Mouse (Mus musculus): ENCODE measurements around the gene Plod1. TPM values are rescaled to one million over a fixed set of nuclear protein-coding genes. Genes with fewer than 3 reads are reported as not detected.

Plod1 gene
- polyA plus RNA-seq, 1 experiment from 2014 or later = 41.7 TPM

GRCm38 (mm10) chr4:147865651-147866050, 70.9 kb downstream of the Plod1 start:
- peaks cover 24% of the 10 kb centered on the region for H3K4me1 ChIP-seq
- no peak overlapping the region for H3K4me2 ChIP-seq (replicated peaks)
- ATAC-seq (ENCODE audit: low FRiP score) = no peak
- WGBS = 87% methylated on average over 6 of the region's 6 CpGs
- H3K27ac ChIP-seq = no peak overlapping the region
- no peak overlapping the region for H3K9ac ChIP-seq
- H3K4me3 ChIP-seq = no peak overlapping the region
- H3K36me3 ChIP-seq = peaks cover 47% of the 10 kb centered on the region
- H3K9me3 ChIP-seq (replicated peaks) = no peaks in the 10 kb centered on the region
- no peaks in the 10 kb centered on the region for H3K27me3 ChIP-seq

DNA sequence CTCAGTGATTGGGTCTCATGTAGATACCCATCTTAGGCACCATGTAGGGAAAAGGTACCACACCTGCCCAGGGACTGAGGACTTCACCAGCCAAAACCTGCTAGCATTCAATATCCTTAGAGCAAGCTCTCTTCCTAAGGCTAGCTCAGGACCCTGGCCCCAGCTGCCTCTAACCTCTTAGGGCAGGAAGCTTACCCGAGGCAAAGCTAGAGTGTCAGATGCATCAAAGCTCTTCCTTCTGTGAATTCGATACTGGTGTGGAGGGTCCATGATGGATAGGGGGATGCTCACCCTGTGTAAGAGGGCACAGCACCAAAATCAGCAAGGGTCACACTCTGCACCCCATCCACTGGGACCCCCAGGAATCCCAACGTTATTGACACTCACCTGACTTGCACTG, 74.5 kb downstream of the Plod1 start:
- ATAC-seq (ENCODE audit: low FRiP score) = no peak
- no peak overlapping the region for H3K27ac ChIP-seq

More for the DNA sequence above, 74.5 kb downstream of the Plod1 start:
- Histone ChIP-seq H3K9me3 (replicated peaks) (no peaks in the 10 kb centered on the region), H3K4me1 (peaks cover under 1% of the 10 kb centered on the region; the same call in 1 of the 2 replicates), H3K27me3 (no peaks in the 10 kb centered on the region), H3K4me3 (no peak overlapping the region), H3K9ac (no peak overlapping the region), H3K4me2 (replicated peaks) (no peak overlapping the region), H3K36me3 (peaks cover 53% of the 10 kb centered on the region)
- WGBS = 96% methylated on average over 3 of the region's 3 CpGs

Other genes with a start within 250 kb of the Plod1 start
- not detected in 2 replicates for gene Zfp534, start 234.2 kb downstream of the Plod1 start, polyA plus RNA-seq (2016; fragmentation: Nextera tagmentation; extraction: Ambion mirVana)
- gene Zfp984, start 127.0 kb downstream of the Plod1 start, polyA plus RNA-seq (2016; fragmentation: Nextera tagmentation; extraction: Ambion mirVana) = 6.6 TPM in 2 replicates
- gene Zfp933, start 88.4 kb downstream of the Plod1 start, polyA plus RNA-seq (2016; fragmentation: Nextera tagmentation; extraction: Ambion mirVana) = 5.9 and 6.3 TPM in 2 replicates
- 45.2 and 46.1 TPM in 2 replicates for gene Miip, start 68.0 kb downstream of the Plod1 start, polyA plus RNA-seq (2016; fragmentation: Nextera tagmentation; extraction: Ambion mirVana)
- 13.5 and 13.8 TPM in 2 replicates for gene Fv1, start 67.8 kb downstream of the Plod1 start, polyA plus RNA-seq (2016; fragmentation: Nextera tagmentation; extraction: Ambion mirVana)
- 69.7 and 73.1 TPM in 2 replicates for gene Mfn2, start 32.1 kb downstream of the Plod1 start, polyA plus RNA-seq (2016; fragmentation: Nextera tagmentation; extraction: Ambion mirVana)
- gene 2510039O18Rik, start 4.1 kb upstream of the Plod1 start, polyA plus RNA-seq (2016; fragmentation: Nextera tagmentation; extraction: Ambion mirVana) = 26.7 and 27.7 TPM in 2 replicates
- 0.57 TPM in 1 of 2 replicates, not detected in the other for gene Nppb, start 49.0 kb upstream of the Plod1 start, polyA plus RNA-seq (2016; fragmentation: Nextera tagmentation; extraction: Ambion mirVana)
- 1.6 and 1.9 TPM in 2 replicates for gene Nppa, start 64.0 kb upstream of the Plod1 start, polyA plus RNA-seq (2016; fragmentation: Nextera tagmentation; extraction: Ambion mirVana)
- 27.5 and 28.7 TPM in 2 replicates for gene Clcn6, start 102.1 kb upstream of the Plod1 start, polyA plus RNA-seq (2016; fragmentation: Nextera tagmentation; extraction: Ambion mirVana)
- 34.5 and 34.9 TPM in 2 replicates for gene Mthfr, start 102.3 kb upstream of the Plod1 start, polyA plus RNA-seq (2016; fragmentation: Nextera tagmentation; extraction: Ambion mirVana)
- 10.3 and 11.9 TPM in 2 replicates for gene Agtrap, start 151.3 kb upstream of the Plod1 start, polyA plus RNA-seq (2016; fragmentation: Nextera tagmentation; extraction: Ambion mirVana)
- gene Mad2l2, start 193.6 kb upstream of the Plod1 start, polyA plus RNA-seq (2016; fragmentation: Nextera tagmentation; extraction: Ambion mirVana) = 85.5 and 89.9 TPM in 2 replicates
- 11.6 and 12.8 TPM in 2 replicates for gene Draxin, start 193.9 kb upstream of the Plod1 start, polyA plus RNA-seq (2016; fragmentation: Nextera tagmentation; extraction: Ambion mirVana)
- gene Fbxo6, start 215.4 kb upstream of the Plod1 start, polyA plus RNA-seq (2016; fragmentation: Nextera tagmentation; extraction: Ambion mirVana) = 15.2 and 15.9 TPM in 2 replicates
- 77.6 and 80.6 TPM in 2 replicates for gene Fbxo44, start 223.7 kb upstream of the Plod1 start, polyA plus RNA-seq (2016; fragmentation: Nextera tagmentation; extraction: Ambion mirVana)
- gene Fbxo2, start 223.9 kb upstream of the Plod1 start, polyA plus RNA-seq (2016; fragmentation: Nextera tagmentation; extraction: Ambion mirVana) = 3.3 and 10.9 TPM in 2 replicates